Comparison of ENCODE assay signal across 18 mouse cellular contexts in genomic region chr11:115244840-115245239, GRCm38 (mm10). TPM values are rescaled to one million over a fixed set of nuclear protein-coding genes. Genes with fewer than 3 reads are reported as not detected.
A peak's percentile ranks its signal among the peaks of the same experiment; 100 is the strongest.
DNase-seq lines count a peak whose midpoint lies in the region; ATAC-seq and TF ChIP-seq lines count a peak whose summit lies in the region.
"Had no signal": no experiment of that assay in that cellular context is flagged by ENCODE, and none has a peak within 500 bp of the region (broad histone marks: within the 10 kb centered on the region; RNA-seq: fewer than 3 reads in every experiment).

No protein-coding gene starts in this region.

- H3K27me3 ChIP-seq in kidney, embryonic 16.5 days (ENCODE audit: insufficient read depth, low read length) = peaks cover 53% of the 10 kb centered on the region
- H3K27me3 ChIP-seq in E14TG2a.4 (ENCODE audit: insufficient read depth, low read length) = peaks cover 30% of the 10 kb centered on the region
- H3K27me3 ChIP-seq in limb, embryonic 10.5 days (ENCODE audit: low read depth, poor library complexity, severe bottlenecking) = peaks cover 87% of the 10 kb centered on the region
- H3K27me3 ChIP-seq in liver, postnatal 0 days (ENCODE audit: insufficient read depth, low read length) = peaks cover 27% of the 10 kb centered on the region
- peaks cover 27% of the 10 kb centered on the region for H3K27me3 ChIP-seq in intestine, embryonic 16.5 days (replicated peaks; ENCODE audit: control insufficient read depth, insufficient read depth, low read length)

- no peak overlapping the region for H3K4me2 ChIP-seq in kidney, embryonic 16.5 days (replicated peaks; ENCODE audit: low read depth, low read length)
- H3K4me2 ChIP-seq in liver, postnatal 0 days (ENCODE audit: low read depth, low read length) = no peak overlapping the region
- no peak overlapping the region for H3K4me2 ChIP-seq in intestine, embryonic 16.5 days (ENCODE audit: low read depth, low read length)
- H3K4me2 ChIP-seq: forebrain, embryonic 15.5 days; limb, embryonic 12.5 days had no signal

- ATAC-seq in kidney, embryonic 16.5 days (ENCODE audit: low FRiP score, low TSS enrichment) = no peak
- peak; percentile 87 for ATAC-seq in liver, postnatal 0 days
- no peak for ATAC-seq in intestine, embryonic 16.5 days
- ATAC-seq: forebrain, embryonic 15.5 days; hindbrain, embryonic 16.5 days had no signal

- no peaks in the 10 kb centered on the region for H3K9me3 ChIP-seq in kidney, embryonic 16.5 days (ENCODE audit: low read length)
- no peaks in the 10 kb centered on the region for H3K9me3 ChIP-seq in E14TG2a.4 (ENCODE audit: low read length)
- no peaks in the 10 kb centered on the region for H3K9me3 ChIP-seq in limb, embryonic 10.5 days (replicated peaks)
- no peaks in the 10 kb centered on the region for H3K9me3 ChIP-seq in liver, postnatal 0 days (ENCODE audit: low read length)
- H3K9me3 ChIP-seq in intestine, embryonic 16.5 days (ENCODE audit: control insufficient read depth, low read length) = no peaks in the 10 kb centered on the region
- H3K9me3 ChIP-seq: forebrain, embryonic 15.5 days; limb, embryonic 12.5 days had no signal

- H3K9ac ChIP-seq in kidney, embryonic 16.5 days (replicated peaks; ENCODE audit: low read length) = no peak overlapping the region
- no peak overlapping the region for H3K9ac ChIP-seq in liver, postnatal 0 days (replicated peaks)
- no peak overlapping the region for H3K9ac ChIP-seq in intestine, embryonic 16.5 days (ENCODE audit: low read depth, low read length)
- H3K9ac ChIP-seq: forebrain, embryonic 15.5 days; limb, embryonic 12.5 days had no signal

- no peak overlapping the region for H3K4me3 ChIP-seq in kidney, embryonic 16.5 days (ENCODE audit: low read length)
- H3K4me3 ChIP-seq in E14TG2a.4 (replicated peaks; ENCODE audit: low read length) = peak overlapping the region; percentile 26; the same call in 1 of the 2 replicates
- no peak overlapping the region for H3K4me3 ChIP-seq in limb, embryonic 10.5 days
- H3K4me3 ChIP-seq in liver, postnatal 0 days (ENCODE audit: low read depth, low read length) = no peak overlapping the region
- H3K4me3 ChIP-seq in left cerebral cortex, adult 2 months = no peak overlapping the region
- H3K4me3 ChIP-seq in intestine, embryonic 16.5 days (ENCODE audit: low read length) = no peak overlapping the region
- H3K4me3 ChIP-seq: forebrain, embryonic 15.5 days; limb, embryonic 12.5 days had no signal

- peaks cover 4% of the 10 kb centered on the region; the same call in 1 of the 2 replicates for H3K36me3 ChIP-seq in kidney, embryonic 16.5 days (ENCODE audit: insufficient read depth, low read length)
- peaks cover 22% of the 10 kb centered on the region for H3K36me3 ChIP-seq in E14TG2a.4 (ENCODE audit: insufficient read depth, low read length)
- peaks cover 5% of the 10 kb centered on the region; the same call in 1 of the 2 replicates for H3K36me3 ChIP-seq in limb, embryonic 10.5 days
- H3K36me3 ChIP-seq in liver, postnatal 0 days (replicated peaks; ENCODE audit: insufficient read depth, low read length) = peaks cover 8% of the 10 kb centered on the region; the same call in 1 of the 2 replicates
- peaks cover 7% of the 10 kb centered on the region; the same call in 1 of the 2 replicates for H3K36me3 ChIP-seq in intestine, embryonic 16.5 days (ENCODE audit: control insufficient read depth, insufficient read depth, low read length)
- H3K36me3 ChIP-seq: forebrain, embryonic 15.5 days had no signal

- 66% methylated on average over 8 of the region's 8 CpGs for WGBS in kidney, embryonic 16.5 days
- 81% methylated on average over 8 of the region's 8 CpGs for WGBS in limb, embryonic 10.5 days
- 77% methylated on average over 8 of the region's 8 CpGs for WGBS in liver, postnatal 0 days (ENCODE audit: insufficient replicate concordance)
- 86% methylated on average over 8 of the region's 8 CpGs for WGBS in intestine, embryonic 16.5 days

- intact Hi-C loops in left cerebral cortex, adult 2 months (cut with DNase I) = no loop called here

- no peak for TF ChIP-seq CTCF in E14TG2a.4 (conservative IDR thresholded peaks at IDR 0.05; ENCODE audit: low read length)
- TF ChIP-seq CTCF in liver, postnatal 0 days (IDR thresholded peaks at IDR 0.05; ENCODE audit: low read depth) = no peak
- no peak for TF ChIP-seq CTCF in left cerebral cortex, adult 2 months (IDR thresholded peaks at IDR 0.05)

- H3K27ac ChIP-seq in kidney, embryonic 16.5 days (ENCODE audit: low read length) = no peak overlapping the region
- H3K27ac ChIP-seq in limb, embryonic 10.5 days = peak overlapping the region; percentile 38
- H3K27ac ChIP-seq in liver, postnatal 0 days (ENCODE audit: low read depth) = peak overlapping the region; percentile 72
- no peak overlapping the region for H3K27ac ChIP-seq in left cerebral cortex, adult 2 months
- no peak overlapping the region for H3K27ac ChIP-seq in intestine, embryonic 16.5 days (ENCODE audit: low read length)
- H3K27ac ChIP-seq: forebrain, embryonic 15.5 days; limb, embryonic 12.5 days had no signal

- H3K4me1 ChIP-seq in kidney, embryonic 16.5 days (ENCODE audit: insufficient read depth, low read length) = peaks cover 18% of the 10 kb centered on the region
- H3K4me1 ChIP-seq in E14TG2a.4 (replicated peaks; ENCODE audit: low read depth, low read length) = peaks cover 62% of the 10 kb centered on the region
- peaks cover 86% of the 10 kb centered on the region for H3K4me1 ChIP-seq in limb, embryonic 10.5 days
- peaks cover 17% of the 10 kb centered on the region for H3K4me1 ChIP-seq in liver, postnatal 0 days (ENCODE audit: insufficient read depth)
- H3K4me1 ChIP-seq in intestine, embryonic 16.5 days (ENCODE audit: control insufficient read depth, insufficient read depth, low read length) = peaks cover 2% of the 10 kb centered on the region

- DNase-seq in kidney, adult 11 months = peak; percentile 58
- DNase-seq in limb, embryonic 10.5 days (ENCODE audit: low spot score) = no peak
- peak; percentile 63 for DNase-seq in liver, postnatal 0 days
- DNase-seq in left cerebral cortex, adult 2 months (ENCODE audit: extremely low spot score in 1 of 2, low spot score in 2 of 2) = no peak
- DNase-seq in thymus, postnatal 0 days (ENCODE audit: low spot score) = no peak
- DNase-seq: adrenal gland, adult 8-10 months; cerebellum, adult 18-20 months; thymus, adult 2 months had no signal

- no peak for TF ChIP-seq EP300 in liver, postnatal 0 days (IDR thresholded peaks at IDR 0.05; ENCODE audit: low read depth)

RNA-seq across cellular contexts. Expression of gene Grin2c, which starts 22.2 kb away (rescaled TPM):
- not detected in 2 replicates for polyA plus RNA-seq in kidney, embryonic 16.5 days (2015; fragmentation: Nextera tagmentation; extraction: Ambion mirVana)
- polyA plus RNA-seq in limb, embryonic 10.5 days (2016; fragmentation: Nextera tagmentation; extraction: Ambion mirVana) = 0.11 and 0.34 TPM in 2 replicates
- polyA plus RNA-seq in liver, postnatal 0 days (2015; fragmentation: Nextera tagmentation; extraction: Ambion mirVana) = 0.04 and 0.09 TPM in 2 replicates
- 10 to 100 TPM; 37.4 to 40.0 TPM for total RNA-seq in left cerebral cortex, adult 2 months (2021)
- polyA plus RNA-seq in thymus, postnatal 0 days (2015; fragmentation: Nextera tagmentation; extraction: Ambion mirVana) = 0.60 and 0.83 TPM in 2 replicates
- 0.06 TPM in 1 of 2 replicates, not detected in the other for polyA plus RNA-seq in intestine, embryonic 16.5 days (2015; fragmentation: Nextera tagmentation; extraction: Ambion mirVana)
- total RNA-seq: megakaryocyte-erythroid progenitor cell, adult 5-6 weeks; monocyte, adult 5-6 weeks had no signal
- polyA plus RNA-seq: C2C12; gonadal fat pad, adult 2 months had no signal

RNA-seq across cellular contexts. Expression of gene Fdxr, which starts 32.0 kb away (rescaled TPM):
- 20.0 and 23.6 TPM in 2 replicates for polyA plus RNA-seq in kidney, embryonic 16.5 days (2015; fragmentation: Nextera tagmentation; extraction: Ambion mirVana)
- 18.2 and 19.3 TPM in 2 replicates for polyA plus RNA-seq in limb, embryonic 10.5 days (2016; fragmentation: Nextera tagmentation; extraction: Ambion mirVana)
- polyA plus RNA-seq in liver, postnatal 0 days (2015; fragmentation: Nextera tagmentation; extraction: Ambion mirVana) = 7.0 and 7.3 TPM in 2 replicates
- 10 to 100 TPM; 15.9 to 17.9 TPM for total RNA-seq in left cerebral cortex, adult 2 months (2021)
- polyA plus RNA-seq in thymus, postnatal 0 days (2015; fragmentation: Nextera tagmentation; extraction: Ambion mirVana) = 22.0 and 22.4 TPM in 2 replicates
- 21.7 and 22.9 TPM in 2 replicates for polyA plus RNA-seq in intestine, embryonic 16.5 days (2015; fragmentation: Nextera tagmentation; extraction: Ambion mirVana)

RNA-seq across cellular contexts. Expression of gene Fads6, which starts 52.6 kb away (rescaled TPM):
- 0.40 and 0.42 TPM in 2 replicates for polyA plus RNA-seq in kidney, embryonic 16.5 days (2015; fragmentation: Nextera tagmentation; extraction: Ambion mirVana)
- polyA plus RNA-seq in limb, embryonic 10.5 days (2016; fragmentation: Nextera tagmentation; extraction: Ambion mirVana) = 0.06 and 0.13 TPM in 2 replicates
- polyA plus RNA-seq in liver, postnatal 0 days (2015; fragmentation: Nextera tagmentation; extraction: Ambion mirVana) = 4.6 and 4.9 TPM in 2 replicates
- total RNA-seq in left cerebral cortex, adult 2 months (2021) = 10 to 100 TPM; 11.4 to 13.5 TPM
- polyA plus RNA-seq in thymus, postnatal 0 days (2015; fragmentation: Nextera tagmentation; extraction: Ambion mirVana) = 0.37 and 0.39 TPM in 2 replicates
- 1.2 and 1.5 TPM in 2 replicates for polyA plus RNA-seq in intestine, embryonic 16.5 days (2015; fragmentation: Nextera tagmentation; extraction: Ambion mirVana)
- total RNA-seq: megakaryocyte-erythroid progenitor cell, adult 5-6 weeks had no signal

RNA-seq across cellular contexts. Expression of gene Nat9, which starts 57.2 kb away (rescaled TPM):
- polyA plus RNA-seq in kidney, embryonic 16.5 days (2015; fragmentation: Nextera tagmentation; extraction: Ambion mirVana) = 28.0 and 29.7 TPM in 2 replicates
- 15.6 and 22.7 TPM in 2 replicates for polyA plus RNA-seq in limb, embryonic 10.5 days (2016; fragmentation: Nextera tagmentation; extraction: Ambion mirVana)
- 16.5 and 16.7 TPM in 2 replicates for polyA plus RNA-seq in liver, postnatal 0 days (2015; fragmentation: Nextera tagmentation; extraction: Ambion mirVana)
- 10 to 100 TPM; 23.1 to 25.6 TPM for total RNA-seq in left cerebral cortex, adult 2 months (2021)
- polyA plus RNA-seq in thymus, postnatal 0 days (2015; fragmentation: Nextera tagmentation; extraction: Ambion mirVana) = 19.3 and 20.1 TPM in 2 replicates
- 24.9 and 26.5 TPM in 2 replicates for polyA plus RNA-seq in intestine, embryonic 16.5 days (2015; fragmentation: Nextera tagmentation; extraction: Ambion mirVana)

RNA-seq across cellular contexts. Expression of gene Tmem104, which starts 57.6 kb away (rescaled TPM):
- polyA plus RNA-seq in kidney, embryonic 16.5 days (2015; fragmentation: Nextera tagmentation; extraction: Ambion mirVana) = 11.7 and 13.8 TPM in 2 replicates
- 9.1 and 9.8 TPM in 2 replicates for polyA plus RNA-seq in limb, embryonic 10.5 days (2016; fragmentation: Nextera tagmentation; extraction: Ambion mirVana)
- 5.7 and 7.1 TPM in 2 replicates for polyA plus RNA-seq in liver, postnatal 0 days (2015; fragmentation: Nextera tagmentation; extraction: Ambion mirVana)
- total RNA-seq in left cerebral cortex, adult 2 months (2021) = 10 to 100 TPM; 16.2 to 16.8 TPM
- 8.6 and 10.8 TPM in 2 replicates for polyA plus RNA-seq in thymus, postnatal 0 days (2015; fragmentation: Nextera tagmentation; extraction: Ambion mirVana)
- 11.6 and 13.2 TPM in 2 replicates for polyA plus RNA-seq in intestine, embryonic 16.5 days (2015; fragmentation: Nextera tagmentation; extraction: Ambion mirVana)

Comparison
In these comparisons a context has a peak if more than half of its experiments do, and no peak if none do; other contexts are left out.
1. DNase-seq: peak in kidney, adult 11 months (single experiment) and liver, postnatal 0 days (single experiment); none in limb, embryonic 10.5 days (single experiment), left cerebral cortex, adult 2 months (0 of 2) and thymus, postnatal 0 days (single experiment).
2. H3K27ac ChIP-seq: peak in limb, embryonic 10.5 days (single experiment) and liver, postnatal 0 days (single experiment); none in kidney, embryonic 16.5 days (single experiment), left cerebral cortex, adult 2 months (single experiment) and intestine, embryonic 16.5 days (single experiment).